Mouse (Mus musculus): ENCODE results near the gene Mto1.

DNA sequence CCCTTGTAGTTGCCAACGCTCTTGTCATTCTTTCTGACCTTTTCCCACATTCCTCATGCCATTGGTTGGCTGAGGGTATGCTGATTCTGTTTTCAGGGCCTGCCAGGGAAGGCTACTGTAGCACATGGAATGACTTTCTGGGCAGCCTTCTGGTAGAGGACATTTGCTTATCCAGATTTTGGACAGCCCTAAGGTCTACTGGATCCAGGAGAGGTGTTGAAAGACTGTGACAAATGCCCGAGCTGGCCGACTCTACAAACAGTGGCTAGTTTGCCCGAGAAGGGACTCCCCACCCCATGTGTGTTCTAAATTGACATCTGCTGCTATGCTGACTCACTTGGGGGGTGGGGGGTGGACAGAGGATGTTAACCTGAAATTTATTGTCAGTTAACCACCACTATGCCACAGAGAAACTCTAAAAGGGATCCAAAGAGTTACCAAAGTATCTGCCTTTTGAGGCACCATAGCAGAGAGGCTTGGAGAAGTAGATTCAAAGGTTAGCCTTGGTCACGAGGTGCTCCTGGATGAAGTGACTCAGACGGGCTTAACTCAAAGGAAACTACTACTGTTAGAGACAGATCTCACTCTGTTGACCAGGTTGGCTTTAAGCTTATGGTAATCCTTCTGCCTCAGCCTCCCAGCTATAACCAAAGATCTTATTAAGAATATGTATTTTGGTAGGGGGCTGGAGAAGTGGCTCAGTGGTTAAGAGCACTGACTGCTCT is 65.9 kb downstream of the Mto1 start:
- TF ChIP-seq CTCF (conservative IDR thresholded peaks at IDR 0.05; ENCODE audit: insufficient read depth, insufficient read length, low read depth, low read length), result no peak
- TF ChIP-seq POLR2A (IDR thresholded peaks at IDR 0.05; ENCODE audit: low read depth, low read length), result no peak
